Mouse (Mus musculus) cortical plate, adult 2 months (tissue): ENCODE results near the gene Spata16.

Experiments used
- CTCF ChIP-seq: fragments of 200-500 bp; IDR thresholded peaks from 2 replicates; pipeline ENCODE4 v1.5.1; 2011; ENCODE audit warnings: mild to moderate bottlenecking, control low read depth, low read length; ENCODE audit not compliant: insufficient read depth; ENCODE audit errors: extremely low read depth
- POLR2A ChIP-seq: fragments of 200-500 bp; IDR thresholded peaks from 2 replicates; pipeline ENCODE4 v1.6.1; 2011; ENCODE audit warnings: mild to moderate bottlenecking, low read length, control low read depth; ENCODE audit not compliant: insufficient read depth; ENCODE audit errors: extremely low read depth

DNA sequence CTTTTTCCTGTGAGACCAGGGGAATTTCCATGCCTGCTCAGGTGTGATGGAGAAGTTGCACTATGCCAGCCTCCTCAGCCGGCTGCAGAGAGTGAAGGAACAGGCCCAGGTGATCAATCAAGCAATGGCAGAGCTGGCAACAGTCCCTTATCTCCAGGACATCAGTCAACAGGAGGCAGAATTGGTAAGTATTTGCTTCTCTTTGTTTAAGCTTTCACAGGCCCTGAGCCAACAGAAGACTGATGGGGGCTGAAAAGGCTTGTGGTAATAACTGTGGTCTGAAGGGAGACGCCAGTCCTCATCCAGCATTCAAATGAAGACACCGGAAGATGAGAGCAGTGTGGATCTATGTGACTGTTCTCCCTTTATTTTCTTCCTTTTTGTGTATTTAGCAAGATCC is 286.8 kb downstream of the Spata16 start:
- TF ChIP-seq CTCF, result no peak
- no peak for TF ChIP-seq POLR2A
